ENCODE assay signal across 9 mouse cellular contexts in the genomic region with DNA sequence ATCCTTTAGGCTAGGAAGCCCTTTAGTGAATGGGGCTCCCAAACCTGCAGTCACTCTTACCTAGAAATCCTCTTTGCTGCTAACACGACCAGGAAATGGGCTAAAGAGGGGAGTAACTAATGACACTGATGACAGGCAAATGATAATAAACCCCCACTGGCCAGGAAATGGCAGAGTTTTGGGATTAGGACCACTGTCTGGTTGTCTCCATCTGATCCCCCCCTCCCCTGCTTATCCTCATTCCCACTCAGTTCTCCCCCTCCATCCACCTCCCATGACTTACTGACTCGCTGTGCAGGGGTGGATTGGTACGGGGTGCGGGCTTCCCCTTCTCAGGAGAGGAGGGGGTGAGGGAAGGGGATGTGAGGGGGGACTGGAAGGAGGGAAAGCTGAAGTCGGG. TPM values are rescaled to one million over a fixed set of nuclear protein-coding genes. Genes with fewer than 3 reads are reported as not detected.
DNase-seq lines count a peak whose midpoint lies in the region; ATAC-seq lines count a peak whose summit lies in the region.
"Had no signal": no experiment of that assay in that cellular context is flagged by ENCODE, and none has a peak within 500 bp of the region (broad histone marks: within the 10 kb centered on the region; RNA-seq: fewer than 3 reads in every experiment).

No protein-coding gene starts in this region.

- peak overlapping the region; percentile 44; the same call in 1 of the 2 replicates for H3K9ac ChIP-seq in heart, embryonic 11.5 days (ENCODE audit: low read depth, low read length)
- no peak overlapping the region for H3K9ac ChIP-seq in midbrain, embryonic 15.5 days
- H3K9ac ChIP-seq in midbrain, embryonic 11.5 days (ENCODE audit: low read length), result no peak overlapping the region
- H3K9ac ChIP-seq in stomach, embryonic 15.5 days, result no peak overlapping the region

- H3K9me3 ChIP-seq in heart, embryonic 11.5 days (replicated peaks; ENCODE audit: control insufficient read depth, low read length), result no peaks in the 10 kb centered on the region
- no peaks in the 10 kb centered on the region for H3K9me3 ChIP-seq in midbrain, embryonic 15.5 days
- H3K9me3 ChIP-seq in midbrain, embryonic 11.5 days (ENCODE audit: control insufficient read depth, low read length), result no peaks in the 10 kb centered on the region
- H3K9me3 ChIP-seq in limb, embryonic 10.5 days (replicated peaks), result no peaks in the 10 kb centered on the region
- no peaks in the 10 kb centered on the region for H3K9me3 ChIP-seq in stomach, embryonic 15.5 days

- H3K4me2 ChIP-seq in heart, embryonic 11.5 days, result peak overlapping the region; percentile 97
- H3K4me2 ChIP-seq in midbrain, embryonic 15.5 days, result peak overlapping the region; percentile 67; the same call in 1 of the 2 replicates
- H3K4me2 ChIP-seq in midbrain, embryonic 11.5 days, result no peak overlapping the region
- H3K4me2 ChIP-seq in stomach, embryonic 15.5 days, result peak overlapping the region; percentile 97

- DNase-seq in heart, adult 9 months (ENCODE audit: low spot score in 2 of 2), result no peak
- no peak for DNase-seq in midbrain, embryonic 11.5 days (ENCODE audit: low spot score, missing footprints)
- no peak for DNase-seq in limb, embryonic 10.5 days (ENCODE audit: low spot score)
- no peak for DNase-seq in spleen, postnatal 36 days (ENCODE audit: low spot score in 2 of 2)
- DNase-seq: cerebellum, postnatal 25 days had no signal

- H3K36me3 ChIP-seq in heart, embryonic 11.5 days (ENCODE audit: control insufficient read depth, insufficient read depth, low read length), result no peaks in the 10 kb centered on the region
- no peaks in the 10 kb centered on the region for H3K36me3 ChIP-seq in midbrain, embryonic 15.5 days (replicated peaks)
- no peaks in the 10 kb centered on the region for H3K36me3 ChIP-seq in midbrain, embryonic 11.5 days (ENCODE audit: control insufficient read depth, insufficient read depth, low read length)
- no peaks in the 10 kb centered on the region for H3K36me3 ChIP-seq in limb, embryonic 10.5 days
- no peaks in the 10 kb centered on the region for H3K36me3 ChIP-seq in stomach, embryonic 15.5 days

- H3K27me3 ChIP-seq in heart, embryonic 11.5 days (ENCODE audit: control insufficient read depth, insufficient read depth, low read length), result peaks cover 8% of the 10 kb centered on the region; the same call in 1 of the 2 replicates
- peaks cover 59% of the 10 kb centered on the region for H3K27me3 ChIP-seq in midbrain, embryonic 15.5 days (replicated peaks)
- peaks cover 50% of the 10 kb centered on the region for H3K27me3 ChIP-seq in midbrain, embryonic 11.5 days (ENCODE audit: control insufficient read depth, insufficient read depth, low read length)
- H3K27me3 ChIP-seq in limb, embryonic 10.5 days (ENCODE audit: low read depth, poor library complexity, severe bottlenecking), result peaks cover 74% of the 10 kb centered on the region
- peaks cover 6% of the 10 kb centered on the region; the same call in 1 of the 2 replicates for H3K27me3 ChIP-seq in stomach, embryonic 15.5 days (replicated peaks)

- peak overlapping the region; percentile 75 for H3K4me3 ChIP-seq in heart, embryonic 11.5 days (ENCODE audit: low read depth, low read length)
- H3K4me3 ChIP-seq in midbrain, embryonic 15.5 days, result no peak overlapping the region
- H3K4me3 ChIP-seq in midbrain, embryonic 11.5 days (ENCODE audit: low read depth, low read length), result no peak overlapping the region
- H3K4me3 ChIP-seq in limb, embryonic 10.5 days, result peak overlapping the region; percentile 57
- peak overlapping the region; percentile 73 for H3K4me3 ChIP-seq in stomach, embryonic 15.5 days (replicated peaks)

- no peak overlapping the region for H3K27ac ChIP-seq in heart, embryonic 11.5 days (ENCODE audit: low read depth, low read length)
- no peak overlapping the region for H3K27ac ChIP-seq in midbrain, embryonic 15.5 days
- no peak overlapping the region for H3K27ac ChIP-seq in midbrain, embryonic 11.5 days (ENCODE audit: low read depth, low read length)
- H3K27ac ChIP-seq in limb, embryonic 10.5 days, result no peak overlapping the region
- 0 out of 2 replicates have a peak overlapping the region, but pooled peaks have one; percentile 84 for H3K27ac ChIP-seq in stomach, embryonic 15.5 days

- no peak for ATAC-seq in heart, embryonic 11.5 days (replicated peaks; ENCODE audit: insufficient number of reproducible peaks, low FRiP score, low TSS enrichment)
- ATAC-seq in midbrain, embryonic 15.5 days (replicated peaks), result no peak
- no peak for ATAC-seq in midbrain, embryonic 11.5 days (ENCODE audit: low FRiP score)
- no peak for ATAC-seq in stomach, embryonic 15.5 days (ENCODE audit: insufficient read depth, low FRiP score, low read depth)
- ATAC-seq in frontal cortex, adult (ENCODE audit: low TSS enrichment), result no peak

- 31% methylated on average over 5 of the region's 5 CpGs for WGBS in heart, embryonic 11.5 days (ENCODE audit: insufficient replicate concordance)
- WGBS in midbrain, embryonic 15.5 days, result 48% methylated on average over 5 of the region's 5 CpGs
- WGBS in midbrain, embryonic 11.5 days, result 34% methylated on average over 5 of the region's 5 CpGs
- WGBS in limb, embryonic 10.5 days, result 41% methylated on average over 5 of the region's 5 CpGs
- WGBS in stomach, embryonic 15.5 days, result 42% methylated on average over 5 of the region's 5 CpGs

- H3K4me1 ChIP-seq in heart, embryonic 11.5 days (ENCODE audit: control insufficient read depth, insufficient read depth, low read length), result peaks cover 12% of the 10 kb centered on the region; the same call in 1 of the 2 replicates
- H3K4me1 ChIP-seq in midbrain, embryonic 15.5 days, result peaks cover 33% of the 10 kb centered on the region
- H3K4me1 ChIP-seq in midbrain, embryonic 11.5 days (ENCODE audit: control insufficient read depth, insufficient read depth, low read length), result peaks cover 15% of the 10 kb centered on the region
- peaks cover 38% of the 10 kb centered on the region for H3K4me1 ChIP-seq in limb, embryonic 10.5 days
- peaks cover 34% of the 10 kb centered on the region for H3K4me1 ChIP-seq in stomach, embryonic 15.5 days

RNA-seq across cellular contexts. Expression of a gene that starts 3.2 kb away (rescaled TPM):
- polyA plus RNA-seq in heart, embryonic 11.5 days (2014; fragmentation: Nextera tagmentation; extraction: Ambion mirVana), result 3.5 and 3.6 TPM in 2 replicates
- polyA plus RNA-seq in midbrain, embryonic 15.5 days (2015; fragmentation: Nextera tagmentation; extraction: Ambion mirVana), result 0.56 and 1.0 TPM in 2 replicates
- 0.78 and 1.4 TPM in 2 replicates for polyA plus RNA-seq in midbrain, embryonic 11.5 days (2014; fragmentation: Nextera tagmentation; extraction: Ambion mirVana)
- 1.4 and 1.6 TPM in 2 replicates for polyA plus RNA-seq in limb, embryonic 10.5 days (2016; fragmentation: Nextera tagmentation; extraction: Ambion mirVana)
- polyA plus RNA-seq in stomach, embryonic 15.5 days (2015; fragmentation: Nextera tagmentation; extraction: Ambion mirVana), result 3.9 and 4.1 TPM in 2 replicates

RNA-seq across cellular contexts. Expression of a gene that starts 9.5 kb away (rescaled TPM):
- polyA plus RNA-seq in heart, embryonic 11.5 days (2014; fragmentation: Nextera tagmentation; extraction: Ambion mirVana), result 28.0 and 29.5 TPM in 2 replicates
- 47.3 and 50.9 TPM in 2 replicates for polyA plus RNA-seq in midbrain, embryonic 15.5 days (2015; fragmentation: Nextera tagmentation; extraction: Ambion mirVana)
- polyA plus RNA-seq in midbrain, embryonic 11.5 days (2014; fragmentation: Nextera tagmentation; extraction: Ambion mirVana), result 30.7 and 31.1 TPM in 2 replicates
- polyA plus RNA-seq in limb, embryonic 10.5 days (2016; fragmentation: Nextera tagmentation; extraction: Ambion mirVana), result 33.0 and 37.7 TPM in 2 replicates
- 23.2 and 25.3 TPM in 2 replicates for polyA plus RNA-seq in stomach, embryonic 15.5 days (2015; fragmentation: Nextera tagmentation; extraction: Ambion mirVana)

RNA-seq across cellular contexts. Expression of a gene that starts 15.1 kb away (rescaled TPM):
- 1.2 and 2.0 TPM in 2 replicates for polyA plus RNA-seq in heart, embryonic 11.5 days (2014; fragmentation: Nextera tagmentation; extraction: Ambion mirVana)
- 53.5 and 54.0 TPM in 2 replicates for polyA plus RNA-seq in midbrain, embryonic 15.5 days (2015; fragmentation: Nextera tagmentation; extraction: Ambion mirVana)
- 0.99 and 1.6 TPM in 2 replicates for polyA plus RNA-seq in midbrain, embryonic 11.5 days (2014; fragmentation: Nextera tagmentation; extraction: Ambion mirVana)
- 2.9 and 3.4 TPM in 2 replicates for polyA plus RNA-seq in limb, embryonic 10.5 days (2016; fragmentation: Nextera tagmentation; extraction: Ambion mirVana)
- 3.0 and 4.0 TPM in 2 replicates for polyA plus RNA-seq in stomach, embryonic 15.5 days (2015; fragmentation: Nextera tagmentation; extraction: Ambion mirVana)

RNA-seq across cellular contexts. Expression of a gene that starts 28.8 kb away (rescaled TPM):
- polyA plus RNA-seq in heart, embryonic 11.5 days (2014; fragmentation: Nextera tagmentation; extraction: Ambion mirVana), result 25.5 and 25.6 TPM in 2 replicates
- polyA plus RNA-seq in midbrain, embryonic 15.5 days (2015; fragmentation: Nextera tagmentation; extraction: Ambion mirVana), result 39.5 and 40.2 TPM in 2 replicates
- polyA plus RNA-seq in midbrain, embryonic 11.5 days (2014; fragmentation: Nextera tagmentation; extraction: Ambion mirVana), result 26.8 and 32.1 TPM in 2 replicates
- 31.5 and 32.3 TPM in 2 replicates for polyA plus RNA-seq in limb, embryonic 10.5 days (2016; fragmentation: Nextera tagmentation; extraction: Ambion mirVana)
- polyA plus RNA-seq in stomach, embryonic 15.5 days (2015; fragmentation: Nextera tagmentation; extraction: Ambion mirVana), result 16.9 and 19.6 TPM in 2 replicates

RNA-seq across cellular contexts. Expression of a gene that starts 31.1 kb away (rescaled TPM):
- polyA plus RNA-seq in heart, embryonic 11.5 days (2014; fragmentation: Nextera tagmentation; extraction: Ambion mirVana), result 40.4 and 44.8 TPM in 2 replicates
- 41.0 and 44.9 TPM in 2 replicates for polyA plus RNA-seq in midbrain, embryonic 15.5 days (2015; fragmentation: Nextera tagmentation; extraction: Ambion mirVana)
- polyA plus RNA-seq in midbrain, embryonic 11.5 days (2014; fragmentation: Nextera tagmentation; extraction: Ambion mirVana), result 40.2 and 46.4 TPM in 2 replicates
- 88.3 and 109 TPM in 2 replicates for polyA plus RNA-seq in limb, embryonic 10.5 days (2016; fragmentation: Nextera tagmentation; extraction: Ambion mirVana)
- polyA plus RNA-seq in stomach, embryonic 15.5 days (2015; fragmentation: Nextera tagmentation; extraction: Ambion mirVana), result 71.8 and 79.8 TPM in 2 replicates

Comparison
In these comparisons a context has a peak if more than half of its experiments do, and no peak if none do; other contexts are left out.
1. RNA of a gene that starts 15.1 kb away (polyA plus RNA-seq): 53.5 to 54.0 TPM in midbrain, embryonic 15.5 days; 2.9 to 3.4 TPM in limb, embryonic 10.5 days, 3.0 to 4.0 TPM in stomach, embryonic 15.5 days, 1.2 to 2.0 TPM in heart, embryonic 11.5 days and 0.99 to 1.6 TPM in midbrain, embryonic 11.5 days; every median in the first group is over 10 times any median in the second.
2. H3K4me3 ChIP-seq: peak in heart, embryonic 11.5 days (single experiment), limb, embryonic 10.5 days (single experiment) and stomach, embryonic 15.5 days (single experiment); none in midbrain, embryonic 15.5 days (single experiment) and midbrain, embryonic 11.5 days (single experiment).